Mouse (Mus musculus) thymus, postnatal 4 days (tissue): Measurements from ENCODE around the gene Abca1.

ENCODE experiments used
- DNase-seq: peaks from one replicate; pipeline ENCODE4 v3.0.0; 2021

The Abca1 gene

DNA sequence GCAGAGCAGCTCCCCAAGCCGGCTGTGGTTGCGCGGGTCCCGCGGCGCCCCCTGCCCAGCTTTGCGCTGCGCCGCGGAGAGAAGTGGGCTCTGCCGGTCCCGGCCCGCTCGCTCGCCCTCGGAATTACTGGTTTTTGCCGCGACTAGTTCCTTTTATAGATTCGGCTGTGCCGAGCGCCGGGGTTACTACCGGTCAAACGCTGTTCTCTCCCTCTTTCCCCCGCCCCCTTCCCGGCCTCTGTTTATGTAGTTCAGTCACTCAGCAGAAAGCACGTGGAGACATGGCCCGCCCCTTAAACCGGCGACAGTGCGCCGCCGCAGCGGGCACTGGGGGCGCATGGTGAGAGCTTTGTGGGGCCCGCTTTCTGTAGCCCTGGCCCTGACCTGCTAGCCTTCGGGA lies at the start of gene Abca1:
Abca1 (minus strand) TSS at position 129 of the 400 bp plus-strand sequence.
- DNase-seq = peak; percentile 90

DNA sequence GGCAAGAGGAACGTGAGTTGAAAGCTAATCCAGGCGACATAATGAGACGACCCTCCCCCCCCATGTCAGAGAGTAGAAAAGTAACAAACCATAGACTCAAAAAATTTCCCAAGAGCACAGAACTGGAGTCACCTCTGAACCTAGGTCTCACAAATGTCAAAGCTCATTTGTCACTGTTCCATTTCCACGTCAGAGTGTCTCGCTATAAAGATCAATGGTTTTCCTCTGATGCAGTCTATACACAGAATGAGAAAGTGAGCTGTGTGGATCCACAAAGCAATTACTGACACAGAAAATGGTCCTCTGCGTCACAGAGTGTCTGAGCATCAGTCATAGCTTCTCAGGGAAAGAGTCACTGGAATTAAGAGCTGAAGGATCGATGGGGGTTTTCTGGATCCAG lies 44.8 kb upstream of the Abca1 start:
- no peak for DNase-seq

DNA sequence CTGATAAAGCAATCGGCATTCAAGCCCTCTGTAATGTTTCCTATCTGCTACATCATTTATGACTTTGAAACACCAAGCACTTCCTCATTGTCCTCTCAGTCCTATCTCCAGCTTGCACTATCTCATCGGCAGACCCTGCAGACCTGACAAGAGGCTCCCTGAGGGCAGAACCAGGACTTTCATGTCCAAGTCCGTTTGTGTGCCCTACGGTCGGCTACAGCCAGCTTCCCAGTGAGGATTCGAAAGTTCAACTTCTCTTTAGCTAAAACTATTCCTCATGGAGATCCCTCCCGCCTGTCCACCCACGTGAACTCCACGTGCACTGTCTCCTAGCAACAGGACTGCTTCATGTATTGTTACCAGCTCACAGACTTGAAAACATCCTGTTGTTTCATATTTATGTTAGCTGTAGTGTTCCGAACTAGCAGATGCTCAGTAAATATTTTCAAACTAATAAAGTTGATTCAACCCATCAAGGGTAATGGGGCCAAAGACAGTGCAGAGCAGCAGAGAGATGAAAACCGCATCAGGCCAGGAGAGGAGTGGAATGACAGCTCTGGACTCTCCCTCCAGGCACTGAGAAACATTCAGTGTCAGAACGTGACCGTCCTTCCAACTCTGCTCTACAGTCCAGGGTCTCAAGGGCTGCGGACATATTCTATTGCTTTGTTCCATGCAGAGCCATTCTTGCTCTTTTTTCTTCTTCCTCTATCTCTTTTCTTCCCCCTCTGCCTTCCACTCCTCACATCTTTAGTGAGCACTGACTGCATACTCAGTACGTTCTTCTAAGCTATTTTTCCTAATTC lies 44.1 kb upstream of the Abca1 start:
- no peak for DNase-seq

DNA sequence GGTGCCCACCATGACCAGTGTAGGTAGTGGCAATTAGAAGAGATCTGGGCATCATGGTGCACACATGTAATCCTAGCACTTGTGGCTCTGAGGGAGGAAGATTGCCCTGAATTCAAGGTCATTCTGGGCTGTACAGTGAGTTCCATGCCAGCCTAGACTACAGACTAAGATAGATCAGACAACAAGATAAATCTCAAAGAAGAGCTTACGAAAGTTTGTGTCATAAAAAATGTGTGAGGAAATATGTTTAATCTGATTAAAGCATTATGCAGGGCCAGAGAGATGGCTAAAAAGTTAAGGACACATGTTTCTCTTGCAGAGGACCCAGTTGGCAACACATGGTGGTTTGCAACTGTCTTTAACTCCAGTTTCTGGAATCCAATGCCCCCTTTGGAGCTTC lies 40.6 kb upstream of the Abca1 start:
- DNase-seq = no peak

DNA sequence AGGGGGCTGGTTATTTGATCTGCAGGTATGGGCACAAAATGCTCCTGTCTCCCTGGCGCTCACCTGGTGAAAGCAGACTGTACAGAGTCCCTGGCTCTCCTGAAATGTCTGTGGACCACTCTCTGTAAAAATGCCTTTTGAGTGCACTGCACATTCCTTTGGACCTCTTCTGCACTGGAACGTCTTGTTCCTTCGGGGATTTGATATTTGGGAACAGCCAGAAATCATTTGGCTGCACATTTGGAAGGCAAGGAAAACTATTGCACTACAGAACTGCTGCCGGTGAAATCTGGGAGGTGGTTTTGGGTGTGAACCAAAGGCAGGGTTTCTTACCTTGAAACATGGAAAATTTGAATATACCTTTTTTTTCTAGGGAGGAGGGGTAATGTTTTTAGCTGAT lies 38.1 kb upstream of the Abca1 start:
- DNase-seq = no peak

DNA sequence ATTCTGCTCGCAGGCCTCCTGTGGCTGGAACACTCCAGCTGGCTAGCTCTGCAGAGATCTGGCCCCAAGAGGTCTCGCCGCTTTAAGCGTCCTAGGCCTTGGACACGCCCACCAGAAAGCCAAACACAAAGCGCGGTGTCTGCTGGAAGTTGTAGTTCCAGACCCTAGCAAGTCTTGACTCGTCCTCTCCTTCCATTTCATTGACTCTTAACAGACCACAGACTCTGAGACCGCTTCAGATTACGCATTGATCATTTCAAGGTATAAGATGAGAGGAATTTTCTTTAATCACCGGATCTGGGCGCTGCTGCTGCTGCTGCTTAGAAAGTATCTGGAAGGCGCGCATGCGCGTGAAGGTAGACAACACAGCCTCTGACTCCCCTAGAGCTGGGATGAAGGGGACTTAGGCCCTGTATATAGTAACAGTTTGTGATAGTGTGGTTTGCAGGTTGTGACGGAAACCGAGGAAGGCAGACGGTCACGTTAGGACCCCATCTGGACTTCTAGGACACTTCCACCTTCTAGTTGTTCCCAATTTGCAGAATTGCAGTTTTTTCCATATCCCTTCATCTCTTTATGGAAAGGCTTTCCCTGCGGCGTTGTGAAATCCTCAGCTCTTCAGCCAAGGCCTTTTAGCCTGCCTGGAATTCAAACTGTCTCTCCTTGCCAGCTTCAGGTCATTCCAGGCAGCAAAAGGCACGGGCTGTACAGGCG lies 36.5 kb upstream of the Abca1 start:
- peak; percentile 89 for DNase-seq

DNA sequence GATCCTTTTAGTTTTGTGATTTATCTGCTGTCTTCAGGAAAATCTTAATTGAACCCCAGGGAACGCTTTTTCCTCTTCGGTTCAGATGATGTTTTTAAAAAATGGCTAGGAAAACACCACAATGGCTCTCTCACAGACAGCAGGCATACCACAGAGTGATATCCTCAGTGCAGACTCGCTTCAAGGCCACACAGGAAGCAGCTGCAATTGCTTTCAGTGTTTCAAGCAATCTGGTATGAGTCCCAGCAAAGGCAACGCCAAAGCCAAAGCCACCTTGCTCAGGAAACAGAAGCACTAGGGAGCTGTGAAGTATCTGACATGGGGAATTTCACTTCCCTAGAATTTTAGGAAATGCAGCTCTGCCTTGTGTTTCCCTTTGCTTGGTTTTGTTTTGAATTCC lies 27.4 kb upstream of the Abca1 start:
- peak; percentile 51 for DNase-seq

DNA sequence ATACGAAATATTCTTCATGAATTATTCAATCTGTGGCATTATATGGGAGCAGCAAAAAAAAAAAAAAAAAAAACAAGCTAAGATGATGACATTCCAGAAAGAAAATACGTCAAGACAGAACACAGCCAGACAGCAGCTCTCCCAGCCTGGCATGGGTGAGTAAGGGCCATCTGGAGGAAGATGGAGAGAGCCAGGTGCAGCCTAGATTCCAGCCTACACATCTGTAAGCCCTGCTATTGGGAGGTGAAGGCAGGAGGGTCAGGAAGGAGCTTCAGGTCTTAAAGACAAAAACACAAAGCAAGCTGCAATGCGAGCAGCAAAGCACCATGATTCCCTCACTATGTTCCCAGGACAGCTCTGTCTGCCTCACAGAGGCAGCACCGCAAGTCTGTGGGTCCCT lies 26.9 kb upstream of the Abca1 start:
- DNase-seq = peak; percentile 33

DNA sequence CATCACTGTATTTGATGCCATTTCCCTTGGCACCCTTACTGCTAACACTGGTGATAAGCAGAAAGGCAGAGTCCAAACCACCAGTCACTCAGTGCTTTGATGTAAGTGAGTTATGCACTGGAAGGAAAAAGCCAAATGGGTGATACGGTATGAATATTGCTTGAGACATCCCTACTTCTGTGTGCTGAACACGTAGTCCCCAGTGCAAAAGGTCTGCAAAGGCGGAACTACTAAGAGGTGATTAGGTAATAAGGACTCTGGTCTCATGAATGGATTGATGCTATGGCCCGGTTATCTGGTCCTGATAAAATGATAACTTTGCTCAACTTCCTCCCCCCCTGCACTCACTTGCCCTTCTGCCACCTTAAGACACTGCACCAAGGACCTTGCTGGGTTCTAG lies 26.4 kb upstream of the Abca1 start:
- no peak for DNase-seq

DNA sequence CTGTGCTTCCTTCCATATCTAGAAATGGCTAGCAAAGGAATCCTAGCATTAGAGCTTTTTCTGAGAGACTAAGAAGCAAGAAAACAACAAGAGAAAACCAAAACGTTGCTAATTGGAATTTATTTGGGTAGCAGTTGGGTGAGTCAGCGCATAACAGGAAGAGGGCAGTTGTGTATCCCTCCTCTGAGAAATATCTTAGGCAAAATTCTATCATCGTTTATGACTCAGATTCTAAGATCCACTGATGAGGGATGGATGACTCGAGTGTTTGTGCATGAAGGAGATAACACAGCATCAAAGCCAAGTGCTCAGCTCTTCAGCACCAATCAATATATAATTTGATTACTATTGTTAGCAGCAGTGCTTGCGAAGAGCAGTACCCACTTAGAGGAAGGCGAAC lies 21.8 kb upstream of the Abca1 start:
- no peak for DNase-seq

DNA sequence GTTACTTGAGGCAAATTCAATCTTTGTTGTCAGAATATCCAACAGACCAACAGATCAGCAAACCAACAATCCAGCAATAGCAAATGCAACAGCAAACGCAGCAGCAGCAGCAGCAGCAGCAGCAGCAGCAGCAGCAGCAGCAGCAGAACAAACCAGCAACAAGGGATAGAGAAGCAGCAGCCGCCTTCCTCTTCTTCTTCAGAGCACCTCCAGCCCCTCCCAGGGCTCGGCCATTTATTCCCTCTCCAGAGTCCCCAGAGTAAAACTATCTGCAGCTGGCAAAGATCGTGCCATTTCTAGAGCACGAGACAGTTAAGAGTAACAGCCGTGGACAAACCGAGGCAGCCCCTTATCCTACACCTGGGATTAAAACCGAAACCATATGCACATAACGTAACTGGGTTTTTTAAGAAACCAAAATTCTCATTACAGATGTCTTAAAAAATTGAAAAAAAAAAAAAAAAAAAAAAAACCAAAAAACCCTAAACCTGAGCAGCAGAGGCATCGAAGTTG lies 19.7 kb upstream of the Abca1 start:
- DNase-seq = no peak

DNA sequence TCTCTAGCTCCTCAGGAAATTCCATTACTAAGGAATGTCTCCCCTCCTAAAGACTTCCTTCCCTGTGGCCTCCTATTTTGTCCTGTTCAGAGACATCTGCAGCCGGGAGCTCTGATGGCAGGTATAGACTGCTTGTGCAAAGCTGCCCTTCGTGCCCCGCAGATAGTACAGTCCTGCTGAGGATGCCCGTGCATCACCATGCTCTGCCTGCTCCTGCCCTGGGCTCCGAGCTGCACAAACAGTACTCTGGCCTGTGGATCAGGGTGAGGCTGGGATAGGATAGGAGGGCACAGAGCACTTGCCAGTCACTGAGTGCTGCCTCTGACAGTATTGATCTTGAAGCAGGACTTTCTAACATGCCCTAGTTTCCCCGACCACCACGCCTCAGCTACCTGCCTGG lies 18.8 kb upstream of the Abca1 start:
- no peak for DNase-seq

DNA sequence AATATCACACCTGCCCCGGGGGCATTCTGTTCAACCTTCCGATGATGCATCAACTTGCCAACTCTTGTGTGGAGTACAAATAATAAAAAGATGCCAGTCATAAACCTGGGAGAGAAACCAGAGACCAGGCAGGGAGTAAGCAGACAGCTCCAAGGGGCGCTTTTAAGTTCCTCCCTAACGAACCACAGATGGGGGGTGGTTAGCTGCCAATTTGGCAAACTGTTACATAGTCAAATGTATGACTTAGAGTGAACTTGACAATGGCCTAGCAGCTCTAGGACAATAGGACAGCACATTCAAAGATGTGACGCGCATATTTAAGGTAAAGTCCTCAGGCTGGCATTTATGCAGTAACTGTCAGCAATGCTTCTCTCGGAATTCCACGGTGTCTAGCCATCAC lies 18.0 kb upstream of the Abca1 start:
- DNase-seq = no peak

DNA sequence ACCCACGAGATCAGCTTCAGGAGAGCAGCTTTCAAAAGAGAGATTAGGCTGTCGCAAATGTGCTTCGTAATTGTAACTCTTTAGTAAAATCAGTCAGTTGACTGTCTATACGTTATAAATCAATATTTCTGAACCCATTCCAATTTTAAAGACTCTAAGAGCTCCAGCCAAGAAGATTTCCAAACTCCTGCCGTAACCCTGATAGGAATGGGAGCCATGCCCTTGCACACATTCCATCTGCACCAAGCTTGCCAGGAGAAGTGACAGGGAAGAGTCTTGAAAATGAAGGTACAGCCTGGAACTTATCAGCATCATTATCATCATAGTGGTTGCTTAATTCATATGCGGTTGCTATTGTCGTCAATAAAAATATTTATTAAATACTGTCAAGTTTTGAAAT lies 15.2 kb upstream of the Abca1 start:
- DNase-seq = no peak

DNA sequence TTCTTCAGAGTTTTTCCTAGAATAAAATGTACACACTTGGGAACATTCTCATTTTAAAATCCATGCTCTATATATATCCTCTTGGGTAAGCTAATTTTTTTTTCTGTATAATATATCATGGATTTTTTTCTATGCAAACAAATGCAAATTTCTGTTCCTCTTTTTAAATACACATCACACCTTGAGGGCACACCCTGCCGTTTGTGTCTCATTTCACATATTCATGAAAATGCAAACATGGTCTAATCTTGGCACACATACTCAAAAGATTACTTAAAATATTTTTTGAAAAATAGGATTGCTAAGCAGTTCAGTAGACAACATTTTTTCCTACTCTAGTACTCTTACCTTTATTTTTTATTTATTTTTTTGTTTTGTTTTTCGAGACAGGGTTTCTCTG lies 10.7 kb upstream of the Abca1 start:
- no peak for DNase-seq

DNA sequence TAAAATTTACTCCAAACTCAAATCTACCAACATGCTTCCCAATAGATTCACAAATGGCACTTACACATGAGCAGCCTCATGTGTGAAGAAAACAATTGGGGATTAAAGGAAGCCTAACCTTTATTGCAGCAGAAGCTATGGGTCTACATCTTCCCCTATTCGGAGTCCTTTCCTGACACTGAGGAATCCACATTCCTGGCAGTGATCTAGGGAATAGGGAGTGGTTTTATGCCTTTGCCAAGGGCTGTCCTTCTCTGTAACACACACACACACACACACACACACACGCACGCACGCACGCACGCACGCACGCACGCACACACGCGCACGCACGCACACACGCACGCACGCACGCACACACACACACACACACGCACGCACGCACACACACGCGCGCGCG lies 5.5 kb upstream of the Abca1 start:
- no peak for DNase-seq

DNA sequence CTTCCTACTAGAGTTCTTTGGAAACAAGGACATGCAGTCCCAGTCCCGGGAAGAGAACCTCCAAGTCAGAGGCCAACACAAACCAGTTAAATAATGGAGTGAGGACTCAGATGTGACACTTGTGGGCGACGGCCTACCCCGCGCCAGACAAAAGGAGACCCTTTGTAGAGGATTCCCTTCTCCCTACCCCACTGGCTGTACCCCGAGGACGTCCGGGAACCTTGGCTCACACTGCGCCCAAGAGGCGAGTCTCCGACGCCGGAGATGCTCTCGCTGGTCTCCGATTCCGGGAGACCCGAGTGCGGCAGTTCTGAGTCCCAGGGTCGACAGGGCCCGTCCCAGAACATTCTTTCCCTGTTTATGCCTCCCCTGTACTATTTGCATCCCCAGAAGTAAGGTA lies 519 bp downstream of the Abca1 start:
- peak; percentile 53 for DNase-seq

DNA sequence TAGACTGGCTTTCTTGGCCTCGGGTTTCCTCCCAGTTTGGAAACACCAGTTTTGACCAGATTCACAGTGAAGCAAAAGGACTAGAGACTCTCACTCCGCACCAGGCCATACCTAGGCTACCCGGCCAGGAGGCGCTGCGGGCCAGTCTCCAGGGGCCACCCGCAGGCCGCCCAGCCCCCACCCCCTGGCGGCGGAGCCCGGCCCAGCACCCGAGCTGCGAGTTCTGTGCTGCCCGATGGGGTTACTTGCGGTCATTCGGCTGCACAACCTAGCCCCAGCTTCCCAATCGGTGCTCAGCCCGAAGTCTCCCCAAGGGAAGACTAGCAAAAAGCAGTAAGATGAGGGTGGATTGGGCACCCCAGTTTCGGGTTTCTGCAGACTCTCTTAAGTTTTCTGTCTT lies 1.1 kb downstream of the Abca1 start:
- peak; percentile 93 for DNase-seq

DNA sequence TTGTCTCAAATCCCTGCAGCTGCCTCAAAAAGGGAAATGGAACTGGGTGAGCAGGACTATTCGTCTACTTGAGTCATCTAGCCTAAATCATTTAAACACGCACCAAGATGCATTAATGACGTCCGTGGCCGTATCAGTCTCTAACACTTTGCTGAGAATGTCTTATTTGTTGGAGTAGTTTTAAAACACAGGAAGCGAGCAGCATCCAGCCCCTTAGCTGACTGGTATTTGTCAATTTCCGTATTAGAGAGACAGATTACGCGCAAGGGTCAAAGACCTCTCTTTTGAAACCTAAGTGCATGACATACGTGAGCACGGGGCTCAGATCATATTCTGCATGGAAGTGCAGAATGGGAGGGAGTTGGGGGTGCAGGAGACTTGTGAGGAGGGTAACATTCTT lies 4.2 kb downstream of the Abca1 start:
- no peak for DNase-seq

DNA sequence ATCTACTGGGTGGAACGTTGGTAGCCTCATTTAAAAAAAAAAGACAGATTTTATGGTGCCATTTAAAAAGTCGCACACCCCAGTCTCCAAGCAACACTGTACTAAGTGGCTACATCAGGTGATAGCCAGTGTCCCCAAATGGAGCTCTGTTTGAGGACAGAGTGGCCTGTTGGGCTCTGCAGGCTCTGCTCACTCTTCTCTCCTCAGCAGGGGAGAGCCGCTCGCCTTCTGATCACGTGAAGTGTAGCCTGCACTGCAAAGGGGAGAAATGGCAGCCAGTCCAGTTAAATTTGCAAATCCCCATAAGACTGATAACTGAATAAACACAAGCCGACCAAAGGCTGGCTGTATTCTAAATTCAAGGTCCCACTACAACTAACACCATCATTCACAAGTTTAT lies 6.0 kb downstream of the Abca1 start:
- no peak for DNase-seq

DNA sequence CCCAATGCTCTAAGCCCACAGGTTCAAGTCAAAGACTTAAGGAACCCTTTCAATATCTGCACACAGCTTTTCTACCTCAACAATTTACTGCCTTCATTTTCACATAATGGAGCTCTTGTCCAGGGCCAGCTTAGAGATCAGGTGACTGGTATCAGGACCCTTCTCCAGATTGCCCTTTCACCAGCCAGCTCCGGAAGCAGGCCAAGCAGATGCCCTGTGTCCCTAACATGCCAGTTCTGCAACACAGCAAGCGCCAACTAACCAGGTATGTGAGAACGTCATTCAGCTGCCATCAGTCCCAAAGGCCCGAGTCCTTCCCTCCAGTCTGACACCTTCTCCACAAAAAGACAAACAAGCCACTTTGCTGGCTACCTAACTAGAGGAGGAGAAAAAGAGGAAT lies 6.6 kb downstream of the Abca1 start:
- no peak for DNase-seq

DNA sequence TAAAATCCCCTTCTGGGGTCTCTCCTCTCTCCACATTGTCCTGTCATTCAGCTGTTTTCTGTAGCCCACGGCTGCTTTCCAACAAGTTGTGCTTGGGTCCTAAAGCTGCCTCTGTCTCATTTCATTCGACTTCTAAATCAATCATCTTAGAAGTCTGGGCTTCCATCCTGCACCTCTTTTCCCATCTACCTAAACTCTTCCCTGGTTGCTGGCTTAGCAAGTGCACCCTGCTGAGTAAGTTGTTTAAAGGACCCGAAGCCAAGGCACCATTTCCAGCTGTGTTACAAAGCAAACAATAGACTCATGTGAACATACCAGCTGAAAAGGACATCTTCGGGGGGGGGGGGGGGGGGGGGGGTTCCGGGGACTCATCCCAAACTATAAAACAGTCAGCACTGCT lies 7.0 kb downstream of the Abca1 start:
- no peak for DNase-seq

DNA sequence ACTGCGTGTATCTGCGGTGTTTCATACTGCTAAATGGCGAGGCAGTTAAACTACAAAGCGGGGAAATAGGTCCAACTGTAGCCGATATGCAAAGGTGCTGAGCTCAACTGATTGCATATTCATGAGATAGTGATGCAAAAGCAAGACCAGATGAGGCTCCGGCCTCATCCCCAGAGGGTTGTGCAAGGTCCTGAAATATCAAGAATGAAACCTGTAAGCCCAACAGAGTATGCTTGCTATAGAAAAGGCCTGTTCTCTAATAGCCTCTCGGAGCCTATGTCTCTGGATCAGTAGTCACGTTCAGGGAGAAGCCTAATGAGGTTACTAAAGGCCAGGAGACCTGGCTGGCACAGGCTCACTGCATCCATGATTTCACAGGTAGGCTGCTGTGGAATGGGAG lies 9.2 kb downstream of the Abca1 start:
- DNase-seq = no peak

DNA sequence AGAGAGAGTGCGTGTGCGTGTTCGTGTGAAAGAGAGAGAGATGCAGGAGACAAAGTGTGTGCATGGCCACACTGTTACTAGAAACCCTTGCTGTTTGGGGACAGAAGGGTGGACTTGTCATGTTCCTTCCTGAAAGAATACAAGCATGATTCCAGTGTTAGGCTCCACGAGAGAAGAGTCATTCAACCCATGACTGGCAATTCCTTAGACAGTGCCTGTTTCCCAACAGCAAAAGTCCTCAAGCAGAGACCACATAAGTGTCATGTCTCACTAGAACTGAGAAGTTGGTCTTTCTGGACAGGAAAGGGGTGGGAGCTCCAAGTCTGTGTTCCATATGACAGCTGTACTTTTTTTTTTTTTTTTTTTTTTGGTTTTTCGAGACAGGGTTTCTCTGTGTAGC lies 10.1 kb downstream of the Abca1 start:
- DNase-seq = no peak

DNA sequence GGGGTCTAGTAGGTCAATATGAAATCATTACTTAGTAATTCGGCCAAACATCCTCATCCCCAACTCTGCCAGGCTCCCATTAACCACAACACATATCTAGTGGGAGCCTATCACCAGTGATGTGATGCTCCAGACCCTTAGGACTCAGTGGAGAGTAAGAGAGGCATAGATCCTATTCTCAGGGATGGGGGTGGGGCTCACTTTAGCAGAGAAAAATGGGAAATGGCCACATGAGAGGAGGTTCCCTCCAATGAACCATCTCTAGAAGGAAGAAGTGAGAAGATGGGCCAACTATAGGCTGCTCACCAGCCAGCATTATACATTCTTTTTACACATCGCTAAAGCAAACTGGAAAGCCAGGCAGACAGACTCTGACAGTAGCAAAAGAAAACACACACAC lies 10.9 kb downstream of the Abca1 start:
- no peak for DNase-seq
